Mouse (Mus musculus) heart, embryonic 10.5 days (tissue): ENCODE measurements at regions not wholly inside any gene's neighbourhood (a gene's known extent, or its start where the extent isn't known, plus 50 kb on each side); places are given as distances from the start of the nearest gene placed in this dataset.

Experiments used
- DNase-seq: peaks from one replicate; pipeline ENCODE4 v3.0.0-alpha.2; 2017; ENCODE audit warnings: low spot score
- H3K27ac ChIP-seq: fragments of 300-500 bp; sonication (generic); 2 replicates; pipeline ENCODE4 v1.5.1; 2016; ENCODE audit warnings: mild to moderate bottlenecking
- H3K27me3 ChIP-seq: fragments of 300-500 bp; sonication (generic); 2 replicates; pipeline ENCODE4 v1.6.1; 2016; ENCODE audit warnings: mild to moderate bottlenecking; ENCODE audit not compliant: poor library complexity, insufficient read depth, severe bottlenecking
- H3K36me3 ChIP-seq: fragments of 300-500 bp; sonication (generic); 2 replicates; pipeline ENCODE4 v1.6.1; 2016; ENCODE audit warnings: mild to moderate bottlenecking, moderate library complexity
- H3K4me1 ChIP-seq: fragments of 300-500 bp; sonication (generic); 2 replicates; pipeline ENCODE4 v1.6.1; 2016; ENCODE audit warnings: mild to moderate bottlenecking
- H3K4me3 ChIP-seq: fragments of 300-500 bp; sonication (generic); 2 replicates; pipeline ENCODE4 v1.5.1; 2016; ENCODE audit warnings: mild to moderate bottlenecking, moderate library complexity
- H3K9me3 ChIP-seq: fragments of 300-500 bp; sonication (generic); 2 replicates; pipeline ENCODE4 v1.6.1; 2016; ENCODE audit warnings: mild to moderate bottlenecking, moderate library complexity
- WGBS: fragments of 180-500 bp; shearing (Covaris S2); methylation state at CpG from one replicate; pipeline ENCODE4 v1.1.7; 2016; 5-methylcytosine and 5-hydroxymethylcytosine counted together

DNA sequence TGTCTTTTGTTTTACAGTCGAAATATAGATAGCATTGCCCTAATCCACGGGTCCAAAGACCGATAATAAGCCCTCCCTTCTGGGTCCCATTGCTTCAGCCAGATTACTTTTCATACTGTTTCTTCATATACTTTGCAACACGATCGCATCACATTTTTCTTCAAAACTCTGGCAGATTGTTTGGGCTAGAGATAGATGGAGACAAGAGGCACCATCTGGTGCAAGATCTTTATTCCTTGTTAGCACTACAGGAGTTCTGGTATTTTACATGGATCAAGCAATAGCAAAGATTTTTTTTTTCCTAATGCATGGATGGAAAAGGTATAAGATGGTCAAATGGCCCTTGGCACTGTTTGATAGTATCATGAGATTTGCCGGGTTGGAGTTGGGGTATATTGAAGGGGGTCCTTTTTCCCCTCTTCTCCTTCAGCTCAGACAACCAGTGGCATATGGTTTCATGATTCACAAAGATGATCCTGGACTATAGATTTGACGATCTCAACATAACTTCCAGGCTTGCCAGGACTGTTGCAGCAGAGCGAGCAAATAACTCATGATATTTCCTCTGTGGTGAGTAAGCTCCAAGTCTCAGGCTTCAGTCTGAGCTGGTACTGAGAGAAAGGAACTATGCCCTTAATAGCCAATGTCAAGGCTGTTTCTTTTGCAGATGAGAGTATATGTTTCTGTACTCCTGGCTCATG lies 127.6 kb upstream of the Mef2c start:
- Histone ChIP-seq H3K4me1 (peaks cover 3% of the 10 kb centered on the region), H3K27me3 (no peaks in the 10 kb centered on the region), H3K27ac (no peak overlapping the region), H3K36me3 (no peaks in the 10 kb centered on the region), H3K4me3 (no peak overlapping the region), H3K9me3 (no peaks in the 10 kb centered on the region)
- WGBS = 88% methylated on average over 8 of the region's 8 CpGs
- no peak for DNase-seq

DNA sequence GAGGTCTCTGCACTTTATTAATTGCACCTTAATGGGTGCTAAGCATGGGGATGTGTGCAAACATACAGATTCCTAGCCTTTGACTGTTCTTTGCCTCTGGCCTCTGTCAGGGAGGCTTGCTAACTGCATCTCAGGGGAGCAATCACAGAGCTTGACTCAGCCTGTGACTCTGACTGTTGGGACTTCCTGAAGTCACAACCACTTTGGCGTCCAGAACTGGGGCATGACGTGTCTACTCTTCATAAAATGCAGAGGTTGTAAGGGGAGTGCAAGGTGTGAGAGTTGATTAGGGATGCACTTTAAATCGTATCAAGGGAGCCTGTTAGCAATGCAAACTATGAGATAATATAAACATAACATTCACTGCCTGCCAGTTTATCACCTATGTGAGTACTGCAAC lies 125.2 kb upstream of the Mef2c start:
- WGBS = 25% methylated on average over 3 of the region's 3 CpGs
- no peak for DNase-seq
- peaks cover 12% of the 10 kb centered on the region for H3K4me1 ChIP-seq
- H3K36me3 ChIP-seq = no peaks in the 10 kb centered on the region
- no peaks in the 10 kb centered on the region for H3K27me3 ChIP-seq
- no peak overlapping the region for H3K27ac ChIP-seq
- H3K4me3 ChIP-seq = no peak overlapping the region
- H3K9me3 ChIP-seq = no peaks in the 10 kb centered on the region

DNA sequence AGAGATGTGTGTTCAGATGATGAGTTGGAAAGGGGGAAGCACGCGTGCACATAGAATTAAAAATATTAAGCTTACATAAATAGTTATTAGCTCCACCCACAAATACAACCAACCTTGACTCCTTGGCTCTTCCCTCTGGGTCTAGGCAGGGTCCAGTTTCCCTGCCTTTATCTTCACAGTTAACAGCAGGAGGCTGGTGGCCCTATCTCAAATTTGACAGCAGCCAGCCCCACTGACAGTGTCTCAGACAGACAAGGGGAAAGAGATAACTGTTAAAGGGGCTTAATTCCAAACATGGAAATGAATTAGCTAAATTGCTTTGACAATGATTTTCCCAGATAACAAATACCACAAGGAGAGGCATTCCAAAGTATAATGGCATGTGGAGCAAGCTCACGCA lies 121.2 kb upstream of the Mef2c start:
- WGBS = 54% methylated on average over 3 of the region's 3 CpGs
- DNase-seq = peak; percentile 86
- H3K4me1 ChIP-seq = peaks cover 12% of the 10 kb centered on the region
- H3K9me3 ChIP-seq = no peaks in the 10 kb centered on the region
- H3K36me3 ChIP-seq = no peaks in the 10 kb centered on the region
- no peaks in the 10 kb centered on the region for H3K27me3 ChIP-seq
- H3K27ac ChIP-seq = peak overlapping the region; percentile 11; the same call in 1 of the 2 replicates
- H3K4me3 ChIP-seq = no peak overlapping the region

DNA sequence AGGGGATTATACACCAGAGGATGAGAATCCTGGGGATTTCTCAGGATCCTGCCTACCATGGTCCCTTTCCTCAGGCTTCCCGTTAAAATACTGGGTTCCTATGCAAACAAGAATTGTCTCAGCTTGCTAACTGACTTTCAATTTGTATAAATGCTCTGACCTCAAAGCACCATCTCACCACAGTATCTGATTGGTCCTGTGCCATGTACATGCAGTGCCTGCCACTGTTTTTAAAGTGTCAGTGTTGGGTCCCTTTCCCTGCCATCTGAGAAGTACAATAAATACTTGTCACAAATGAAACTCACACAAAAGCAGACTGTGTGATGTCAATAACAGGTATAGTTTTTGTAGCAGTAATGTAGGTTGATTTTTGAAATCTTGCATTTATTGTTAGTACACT lies 109.1 kb upstream of the Mef2c start:
- Histone ChIP-seq H3K36me3 (no peaks in the 10 kb centered on the region), H3K27me3 (no peaks in the 10 kb centered on the region), H3K4me3 (no peak overlapping the region), H3K9me3 (no peaks in the 10 kb centered on the region), H3K4me1 (no peaks in the 10 kb centered on the region), H3K27ac (no peak overlapping the region)
- DNase-seq = no peak
- WGBS = 71% methylated on average over 1 of the region's 1 CpGs

DNA sequence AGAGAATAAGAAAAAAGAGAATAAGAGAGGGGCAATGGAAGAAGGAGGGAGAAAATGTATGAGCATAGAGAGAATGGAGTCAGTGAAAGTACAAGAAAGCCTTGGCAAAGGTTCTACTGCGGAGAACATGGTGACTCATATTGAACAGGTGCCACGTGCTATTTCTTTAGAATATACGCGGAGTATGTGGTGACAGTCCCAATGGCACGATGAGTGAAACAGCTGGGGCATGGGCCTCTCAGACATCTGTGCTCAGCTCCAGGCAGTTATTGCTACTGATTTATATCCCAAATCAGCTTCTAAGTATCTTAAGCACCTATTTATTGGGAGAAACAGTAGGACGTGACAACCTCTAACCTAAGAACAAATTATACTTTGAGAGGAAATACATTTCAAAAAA lies 104.5 kb upstream of the Mef2c start:
- Histone ChIP-seq H3K4me3 (no peak overlapping the region), H3K27ac (no peak overlapping the region), H3K9me3 (no peaks in the 10 kb centered on the region), H3K27me3 (no peaks in the 10 kb centered on the region), H3K4me1 (no peaks in the 10 kb centered on the region), H3K36me3 (no peaks in the 10 kb centered on the region)
- WGBS = 87% methylated on average over 6 of the region's 6 CpGs
- DNase-seq = no peak

DNA sequence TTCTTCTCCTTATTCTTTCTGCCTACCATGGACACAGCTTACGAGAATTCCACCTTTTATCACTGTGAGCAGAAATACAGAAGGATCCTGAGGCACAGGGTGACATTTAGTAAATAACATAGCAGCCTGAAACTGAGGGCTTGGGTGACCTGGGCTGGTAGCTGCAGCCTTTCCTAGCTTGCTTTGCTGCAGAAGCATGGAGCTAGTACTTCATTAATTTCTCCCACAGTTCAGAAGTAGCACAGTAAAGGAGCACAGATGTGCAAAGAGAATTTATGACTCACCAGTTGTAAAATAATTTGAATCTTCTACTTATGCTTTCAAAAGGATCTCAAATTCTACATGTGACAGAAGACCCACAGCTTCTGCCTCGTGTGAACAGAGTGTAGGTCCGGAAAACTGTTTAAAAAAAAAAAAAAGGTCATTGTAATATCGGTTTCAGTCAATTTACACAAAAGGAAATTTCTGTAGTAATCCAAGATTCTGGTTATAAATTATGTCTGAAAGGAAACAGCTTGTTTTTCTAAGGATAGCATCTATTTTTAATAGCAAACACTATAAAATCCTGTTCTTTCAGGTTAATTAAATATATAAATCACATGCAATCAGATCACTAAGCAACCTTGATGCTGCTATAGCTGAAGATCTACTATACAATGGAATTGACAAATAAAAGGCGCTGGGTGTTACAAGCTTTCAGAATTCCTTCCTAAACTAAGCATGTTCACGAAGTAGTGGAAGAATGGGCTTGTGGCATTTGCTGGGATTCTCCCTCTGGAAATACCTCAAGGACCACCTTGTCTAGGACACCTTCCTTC lies 64.0 kb upstream of the Mef2c start:
- Histone ChIP-seq H3K27ac (no peak overlapping the region), H3K36me3 (no peaks in the 10 kb centered on the region), H3K27me3 (no peaks in the 10 kb centered on the region), H3K4me1 (no peaks in the 10 kb centered on the region), H3K9me3 (no peaks in the 10 kb centered on the region), H3K4me3 (no peak overlapping the region)
- 77% methylated on average over 6 of the region's 6 CpGs for WGBS
- no peak for DNase-seq

DNA sequence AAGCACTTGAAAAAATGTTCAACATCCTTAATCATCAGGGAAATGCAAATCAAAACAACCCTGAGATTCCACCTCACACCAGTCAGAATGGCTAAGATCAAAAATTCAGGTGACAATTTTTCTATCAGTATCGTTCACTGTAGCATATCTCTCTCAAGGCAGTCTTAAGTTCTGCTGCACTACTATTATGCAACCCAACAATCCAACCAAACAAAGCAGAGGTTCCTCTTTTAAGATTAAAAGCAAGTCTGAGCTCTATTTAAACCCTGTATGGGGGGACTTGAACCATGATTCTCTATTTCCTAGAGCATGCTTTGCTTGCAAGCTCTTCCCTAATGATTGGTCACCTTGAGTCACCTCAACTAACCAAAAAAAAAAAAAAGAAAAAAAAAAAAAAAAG lies 59.6 kb upstream of the Mef2c start:
- Histone ChIP-seq H3K9me3 (no peaks in the 10 kb centered on the region), H3K4me1 (no peaks in the 10 kb centered on the region), H3K27me3 (no peaks in the 10 kb centered on the region), H3K36me3 (no peaks in the 10 kb centered on the region), H3K27ac (no peak overlapping the region), H3K4me3 (no peak overlapping the region)
- DNase-seq = no peak
- WGBS = 100% methylated on average over 1 of the region's 1 CpGs

DNA sequence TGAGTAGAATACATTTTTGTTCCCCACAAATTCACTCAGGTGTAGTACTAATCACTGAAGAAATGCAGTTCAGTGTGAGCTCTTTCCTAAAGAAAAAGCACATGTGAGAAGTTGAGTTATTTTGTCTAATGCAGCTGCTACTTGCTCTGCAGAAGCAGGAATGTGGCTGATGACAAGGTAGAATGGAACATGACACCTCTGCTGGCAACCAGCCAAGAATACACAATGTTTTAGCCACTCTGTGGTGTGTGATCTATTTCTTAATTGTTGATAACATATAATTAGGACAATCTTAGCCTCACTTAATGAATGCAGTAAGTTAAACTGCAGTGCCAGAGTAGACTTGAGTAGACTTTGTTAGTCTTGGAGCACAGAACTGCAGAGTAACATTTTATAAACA lies 53.0 kb upstream of the Mef2c start:
- DNase-seq = peak; percentile 78
- Histone ChIP-seq H3K27ac (no peak overlapping the region), H3K4me3 (no peak overlapping the region), H3K4me1 (no peaks in the 10 kb centered on the region), H3K36me3 (no peaks in the 10 kb centered on the region), H3K27me3 (no peaks in the 10 kb centered on the region), H3K9me3 (no peaks in the 10 kb centered on the region)

DNA sequence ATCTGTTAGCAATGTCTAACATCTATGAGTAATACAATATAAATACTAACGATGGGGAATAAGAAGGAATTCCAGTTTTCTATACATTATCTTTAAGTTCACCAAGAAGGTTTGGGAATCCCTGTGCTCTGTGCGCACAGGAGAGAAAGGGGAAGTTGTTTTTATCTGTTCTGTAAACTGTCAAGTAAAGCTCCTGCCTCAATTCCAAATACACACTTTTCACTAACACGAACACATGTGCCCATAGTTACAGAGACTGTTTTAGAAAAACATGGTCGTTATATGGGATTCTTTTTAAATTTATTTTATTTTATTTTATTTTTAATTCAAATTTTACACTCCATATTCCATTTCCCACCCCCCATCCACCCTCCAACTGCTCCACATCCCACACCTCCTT lies 50.8 kb upstream of the Mef2c start:
- Histone ChIP-seq H3K27ac (no peak overlapping the region), H3K36me3 (no peaks in the 10 kb centered on the region), H3K4me3 (no peak overlapping the region), H3K9me3 (no peaks in the 10 kb centered on the region), H3K4me1 (no peaks in the 10 kb centered on the region), H3K27me3 (no peaks in the 10 kb centered on the region)
- 77% methylated on average over 4 of the region's 4 CpGs for WGBS
- no peak for DNase-seq
